Mouse (Mus musculus): ENCODE results near the gene Tmem184b. TPM values are rescaled to one million over a fixed set of nuclear protein-coding genes. Genes with fewer than 3 reads are reported as not detected.

Tmem184b gene
- polyA plus RNA-seq (2015; fragmentation: Nextera tagmentation; extraction: Ambion mirVana): 42.0 and 45.8 TPM in 2 replicates

DNA sequence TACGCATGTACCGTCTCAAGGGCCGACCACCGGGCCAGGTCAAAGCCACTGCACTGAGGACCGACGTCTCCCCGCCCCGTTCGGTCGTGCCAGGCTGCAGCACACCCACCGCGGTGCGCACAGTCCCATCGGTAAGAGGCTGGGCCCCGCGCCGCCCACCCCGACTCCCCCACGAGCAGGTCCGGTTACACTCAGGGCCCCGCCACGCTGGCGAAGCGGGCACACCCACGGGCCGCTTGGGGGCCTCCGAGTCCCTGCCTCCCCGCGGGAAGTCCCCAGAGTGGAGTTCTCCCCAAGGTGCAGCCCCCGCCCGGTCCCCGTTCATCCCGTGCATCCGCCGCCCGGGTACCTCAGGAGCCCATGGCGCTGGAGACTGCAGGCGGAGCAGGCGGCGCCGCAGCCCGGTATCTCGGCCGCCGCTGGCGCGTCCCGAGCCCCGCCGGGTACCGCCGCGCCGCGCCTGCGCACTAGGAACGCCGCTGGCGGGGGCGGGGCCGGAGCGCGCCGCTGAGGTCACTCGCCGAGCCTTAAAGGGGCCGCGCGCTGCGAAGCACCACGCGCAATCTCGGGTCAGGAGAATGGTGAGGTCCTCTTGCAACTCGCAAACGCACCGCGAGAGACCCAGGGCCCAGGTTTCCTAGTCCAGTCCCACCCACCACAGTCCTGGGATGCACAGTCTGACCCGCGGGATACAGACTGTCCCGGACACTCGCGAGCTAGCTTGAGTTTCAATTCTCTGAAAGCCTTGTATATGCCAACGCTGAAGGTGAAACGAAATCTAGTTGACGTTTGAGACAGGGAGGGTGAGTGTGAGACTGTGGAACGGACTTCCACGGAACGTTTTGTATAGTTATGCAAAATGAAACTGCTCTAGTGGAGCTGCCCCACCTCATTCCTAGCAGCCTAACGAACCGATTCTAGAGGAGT is at the start of gene Tmem184b:
Gene Tmem184b, minus strand, starts transcription at position 734 of the 927 bp plus-strand sequence.
- ATAC-seq (ENCODE audit: low read depth): peak; percentile 92
- Histone ChIP-seq H3K4me3 (peak within 1 kb of the TSS; percentile 90), H3K4me2 (peak within 1 kb of the TSS; percentile 93), H3K4me1 (replicated peaks) (peaks cover 47% of the 10 kb centered on the region), H3K9me3 (no peaks in the 10 kb centered on the region), H3K27ac (replicated peaks) (peak within 1 kb of the TSS; percentile 80), H3K27me3 (no peaks in the 10 kb centered on the region), H3K9ac (peak within 1 kb of the TSS; percentile 96), H3K36me3 (0 out of 2 replicates have a peak, but pooled peaks cover 3% of the 10 kb centered on the region)
- WGBS: under 1% methylated on average over 90 of the region's 90 CpGs

DNA sequence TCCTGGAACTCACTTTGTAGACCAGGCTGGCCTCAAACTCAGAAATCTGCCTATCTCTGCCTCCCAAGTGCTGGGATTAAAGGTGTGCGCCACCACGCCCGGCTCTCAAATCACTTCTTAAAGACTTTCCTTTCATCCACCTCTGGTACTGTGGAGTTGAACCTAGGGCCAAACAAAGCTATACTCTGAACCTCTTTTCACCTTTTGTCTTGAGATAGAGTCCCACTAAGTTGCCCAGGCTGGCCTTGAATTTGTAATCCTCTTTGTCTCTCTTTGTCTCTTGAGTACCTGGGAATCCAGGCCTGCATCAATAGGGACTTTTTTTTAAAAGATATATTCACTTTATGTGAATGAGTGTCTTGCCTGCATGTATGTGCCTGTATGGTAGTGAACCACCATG is 44.7 kb upstream of the Tmem184b start:
- WGBS: 92% methylated on average over 3 of the region's 3 CpGs
- H3K9me3 ChIP-seq: no peaks in the 10 kb centered on the region
- H3K27me3 ChIP-seq: no peaks in the 10 kb centered on the region
- H3K4me3 ChIP-seq: no peak overlapping the region
- H3K27ac ChIP-seq (replicated peaks): no peak overlapping the region
- no peak overlapping the region for H3K9ac ChIP-seq
- no peak overlapping the region for H3K4me2 ChIP-seq
- no peak for ATAC-seq (ENCODE audit: low read depth)
- peaks cover under 1% of the 10 kb centered on the region; the same call in 1 of the 2 replicates for H3K4me1 ChIP-seq (replicated peaks)
- no peaks in the 10 kb centered on the region for H3K36me3 ChIP-seq

DNA sequence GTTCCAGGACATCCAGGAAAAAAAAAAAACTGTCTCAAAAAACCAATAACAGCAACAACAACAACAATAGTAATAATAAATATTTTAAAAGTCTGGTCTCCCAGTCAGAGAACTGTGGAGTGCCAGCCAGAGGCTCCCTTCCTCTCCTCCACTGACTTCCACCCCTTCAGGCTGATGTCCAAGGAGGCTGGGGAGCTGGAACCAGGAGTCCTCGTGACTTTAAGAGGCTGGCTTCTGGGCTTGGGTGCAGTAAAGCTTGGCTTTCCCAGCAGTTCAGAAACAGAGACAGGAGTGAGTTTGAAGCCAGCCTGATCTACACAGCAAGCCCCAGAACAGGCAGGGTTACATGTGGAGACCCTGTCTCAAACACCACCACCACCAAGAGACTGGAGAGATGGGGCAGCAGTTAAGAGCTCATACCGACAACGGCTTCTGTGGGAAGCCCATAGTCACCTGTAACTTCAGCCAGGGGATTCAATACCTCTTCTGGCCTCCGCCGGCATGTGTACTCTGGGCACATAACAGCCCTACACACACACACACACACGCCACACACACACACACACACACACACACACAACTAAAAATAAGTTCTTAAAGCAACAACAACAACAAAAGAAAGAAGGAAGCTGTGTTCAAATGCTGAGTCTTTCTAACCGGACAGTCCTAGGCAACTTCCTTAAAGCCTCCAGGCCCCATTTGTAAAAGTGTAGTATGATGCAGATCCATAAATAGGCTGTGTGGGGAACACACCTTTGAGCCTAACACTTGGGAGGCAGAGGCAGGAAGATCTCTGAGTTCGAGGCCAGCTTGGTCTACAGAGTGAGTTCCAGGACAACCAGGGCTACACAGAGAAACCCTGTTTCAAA is 42.7 kb upstream of the Tmem184b start:
- H3K4me1 ChIP-seq (replicated peaks): peaks cover 10% of the 10 kb centered on the region
- no peak overlapping the region for H3K9ac ChIP-seq
- WGBS: 83% methylated on average over 8 of the region's 8 CpGs
- H3K36me3 ChIP-seq: no peaks in the 10 kb centered on the region
- no peaks in the 10 kb centered on the region for H3K9me3 ChIP-seq
- no peak overlapping the region; the same call in 1 of the 2 replicates for H3K27ac ChIP-seq (replicated peaks)
- no peak overlapping the region for H3K4me3 ChIP-seq
- no peaks in the 10 kb centered on the region for H3K27me3 ChIP-seq
- no peak overlapping the region for H3K4me2 ChIP-seq
- ATAC-seq (ENCODE audit: low read depth): no peak

DNA sequence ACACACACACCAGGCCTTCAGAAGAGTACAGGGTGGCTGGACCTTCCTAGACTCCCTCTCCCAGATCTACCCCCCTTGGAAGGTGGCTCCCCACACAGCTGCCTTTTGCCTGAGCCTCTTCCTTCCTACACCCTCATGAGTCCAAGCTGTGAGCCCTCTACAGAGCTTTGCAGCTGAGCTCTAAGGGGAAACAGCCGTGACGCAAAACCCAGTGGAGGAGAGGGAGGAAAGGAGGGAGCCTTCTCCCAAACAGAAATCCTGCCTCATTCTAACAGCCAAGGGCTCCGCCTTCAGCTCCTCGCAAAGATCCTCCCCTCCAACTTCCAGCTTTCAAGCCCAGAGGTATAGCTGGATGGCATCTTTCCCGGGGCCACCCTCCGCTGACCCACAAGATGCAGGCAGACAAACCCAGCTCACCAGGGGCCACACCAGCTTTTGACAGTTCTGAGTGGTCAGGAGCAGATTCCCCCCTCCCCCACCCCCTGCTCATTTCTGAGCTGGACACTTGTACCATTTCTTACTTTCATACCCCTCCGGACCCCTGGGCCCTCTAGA is 40.6 kb upstream of the Tmem184b start:
- no peak overlapping the region for H3K4me2 ChIP-seq
- H3K36me3 ChIP-seq: peaks cover under 1% of the 10 kb centered on the region; the same call in 1 of the 2 replicates
- H3K9ac ChIP-seq: no peak overlapping the region
- ATAC-seq (ENCODE audit: low read depth): no peak
- H3K9me3 ChIP-seq: no peaks in the 10 kb centered on the region
- no peak overlapping the region for H3K4me3 ChIP-seq
- peaks cover 31% of the 10 kb centered on the region for H3K4me1 ChIP-seq (replicated peaks)
- 58% methylated on average over 7 of the region's 7 CpGs for WGBS
- H3K27me3 ChIP-seq: no peaks in the 10 kb centered on the region
- H3K27ac ChIP-seq (replicated peaks): no peak overlapping the region

DNA sequence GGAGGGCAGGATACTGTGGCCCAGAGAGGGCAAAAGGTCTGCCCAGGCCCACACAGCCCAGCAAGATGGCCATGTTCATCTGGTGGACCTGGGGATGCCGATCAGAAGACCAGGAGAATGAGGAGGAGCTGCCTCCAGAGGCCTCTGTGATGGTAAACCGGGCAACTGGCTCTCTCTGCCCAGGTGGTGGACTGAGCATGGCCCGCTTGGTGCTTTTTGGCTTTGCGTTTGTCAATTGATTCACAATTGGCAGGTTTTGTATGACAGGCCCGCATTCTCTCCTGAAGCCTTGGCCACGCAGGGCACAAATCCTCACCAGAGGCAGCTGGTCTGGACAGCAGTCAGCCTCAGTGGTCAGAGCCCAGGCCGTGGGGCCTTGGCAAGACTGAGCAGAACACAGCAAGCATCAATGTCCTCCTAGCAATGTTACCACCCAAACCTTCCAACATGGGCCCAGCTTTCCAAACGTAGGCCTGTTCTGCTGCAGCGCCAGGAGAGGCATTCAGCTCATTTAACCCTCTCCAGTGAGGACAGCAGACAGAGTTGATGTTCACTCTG is 39.7 kb upstream of the Tmem184b start:
- WGBS: 83% methylated on average over 9 of the region's 9 CpGs
- Histone ChIP-seq H3K36me3 (peaks cover 9% of the 10 kb centered on the region), H3K4me2 (peak overlapping the region; percentile 94)

DNA sequence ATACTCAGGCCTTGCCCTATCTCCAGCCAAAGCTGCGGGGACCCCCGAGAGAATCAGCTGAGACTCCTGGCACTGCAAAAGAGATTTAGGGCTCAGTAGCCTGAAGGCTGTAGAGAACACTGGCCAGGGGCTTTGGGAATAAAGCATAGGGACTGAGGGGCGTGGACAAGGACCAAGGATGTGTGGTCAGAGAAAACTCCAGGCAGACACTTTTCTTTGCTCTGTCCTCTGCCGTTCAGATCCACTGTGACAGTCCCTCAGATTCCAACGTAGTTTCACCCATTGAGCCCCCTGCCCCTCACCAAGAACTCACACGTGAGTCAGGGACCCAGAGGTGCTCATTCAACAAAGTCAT is 38.9 kb upstream of the Tmem184b start:
- WGBS: 2% methylated on average over 6 of the region's 6 CpGs
- Histone ChIP-seq H3K27me3 (no peaks in the 10 kb centered on the region), H3K27ac (replicated peaks) (peak overlapping the region; percentile 98)

More for the DNA sequence above, 39.7 kb upstream of the Tmem184b start:
- Histone ChIP-seq H3K9me3 (no peaks in the 10 kb centered on the region), H3K4me3 (no peak overlapping the region), H3K4me1 (replicated peaks) (peaks cover 40% of the 10 kb centered on the region), H3K27ac (replicated peaks) (peak overlapping the region; percentile 98), H3K9ac (peak overlapping the region; percentile 99; the same call in 1 of the 2 replicates), H3K27me3 (no peaks in the 10 kb centered on the region)
- no peak for ATAC-seq (ENCODE audit: low read depth)

DNA sequence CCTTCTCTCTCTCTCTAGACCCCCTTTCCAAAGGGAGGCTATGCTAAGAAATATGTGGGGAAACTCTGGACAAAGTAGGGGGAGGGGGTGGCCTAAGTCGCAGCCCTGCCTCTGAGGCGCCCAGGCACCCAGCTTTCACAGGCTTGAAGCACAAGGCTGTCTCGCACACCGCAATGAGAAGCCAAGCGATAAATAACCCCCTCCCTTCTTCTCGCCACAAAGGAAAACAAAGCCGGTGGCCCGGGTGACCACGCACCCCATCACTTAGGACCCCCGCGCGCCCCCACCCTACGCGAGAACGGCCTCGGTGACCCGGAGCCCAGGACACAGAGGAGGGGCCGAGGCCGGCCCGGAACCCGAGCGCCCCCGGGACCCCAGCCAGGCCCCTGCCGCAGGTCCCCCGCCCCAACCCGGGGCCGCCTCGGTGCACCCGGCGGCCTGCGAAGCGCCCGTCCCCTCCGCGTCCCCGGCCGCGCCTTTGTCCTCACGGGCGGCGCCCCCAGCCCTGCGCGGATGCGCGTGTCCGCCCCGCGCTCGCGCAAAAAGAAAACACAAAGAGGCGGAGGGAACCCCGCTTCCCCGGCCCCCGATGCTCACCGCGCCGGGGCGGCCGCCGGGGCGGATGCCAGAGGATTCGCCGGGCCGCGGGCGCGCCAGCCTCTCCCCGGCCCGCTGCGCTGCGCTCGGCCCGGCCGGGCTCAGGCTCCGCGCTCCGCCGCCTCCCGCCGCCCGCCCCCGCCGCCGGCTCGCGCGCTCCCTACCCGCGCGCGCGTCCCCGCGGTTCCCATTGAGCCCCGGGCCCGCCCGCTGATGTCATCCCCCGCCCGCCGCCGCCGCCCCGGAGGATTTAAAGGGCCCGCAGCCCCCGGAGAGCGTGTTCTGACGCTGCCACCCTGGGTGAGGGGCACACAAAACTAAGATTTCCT is 38.2 kb upstream of the Tmem184b start:
- H3K27ac ChIP-seq (replicated peaks): peak overlapping the region; percentile 98
- H3K9me3 ChIP-seq: no peaks in the 10 kb centered on the region
- peak overlapping the region; percentile 94 for H3K4me2 ChIP-seq
- H3K9ac ChIP-seq: peak overlapping the region; percentile 99
- peak; percentile 78 for ATAC-seq (ENCODE audit: low read depth)
- H3K27me3 ChIP-seq: no peaks in the 10 kb centered on the region
- peak overlapping the region; percentile 92 for H3K4me3 ChIP-seq
- peaks cover 23% of the 10 kb centered on the region for H3K36me3 ChIP-seq
- WGBS: under 1% methylated on average over 80 of the region's 107 CpGs
- peaks cover 54% of the 10 kb centered on the region for H3K4me1 ChIP-seq (replicated peaks)

More for the DNA sequence above, 38.9 kb upstream of the Tmem184b start:
- ATAC-seq (ENCODE audit: low read depth): peak; percentile 30; the same call in 1 of the 2 replicates
- Histone ChIP-seq H3K4me3 (peak overlapping the region; percentile 92), H3K36me3 (peaks cover 17% of the 10 kb centered on the region), H3K4me1 (replicated peaks) (peaks cover 48% of the 10 kb centered on the region), H3K9ac (peak overlapping the region; percentile 99), H3K4me2 (peak overlapping the region; percentile 94), H3K9me3 (no peaks in the 10 kb centered on the region)

DNA sequence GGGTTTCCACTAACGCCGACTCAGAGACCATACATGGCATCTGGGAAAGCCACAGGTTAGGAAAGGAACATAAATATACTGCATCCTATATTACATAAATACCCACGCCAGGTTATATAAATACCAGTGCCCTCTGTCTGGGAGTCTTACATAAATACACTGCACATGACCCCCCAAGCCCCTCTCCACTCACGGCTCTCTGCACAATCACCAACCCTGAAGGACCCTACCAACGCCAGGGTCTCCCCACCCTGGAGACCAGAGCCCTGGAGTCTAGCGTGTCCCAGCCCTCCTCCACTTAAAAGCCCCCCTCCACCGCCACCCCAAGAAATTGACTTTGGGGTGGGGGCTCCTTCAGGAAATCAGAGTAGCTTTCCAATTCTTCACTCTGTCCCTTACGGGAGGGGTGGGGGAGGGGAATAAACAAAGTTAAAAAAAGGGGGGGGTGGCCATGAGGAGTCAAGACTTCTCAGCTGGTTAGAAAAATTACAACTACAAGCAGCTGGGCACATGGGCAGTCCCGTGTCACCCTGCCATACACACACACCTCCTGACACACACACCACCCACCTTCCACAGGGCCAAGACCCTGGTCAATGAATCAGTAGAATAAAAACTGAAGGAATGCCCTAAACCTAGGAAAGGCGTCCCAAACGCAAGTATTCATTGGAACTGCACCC is 37.4 kb upstream of the Tmem184b start:
- no peaks in the 10 kb centered on the region for H3K9me3 ChIP-seq
- ATAC-seq (ENCODE audit: low read depth): peak; percentile 38
- no peaks in the 10 kb centered on the region for H3K27me3 ChIP-seq
- H3K36me3 ChIP-seq: peaks cover 31% of the 10 kb centered on the region
- peak overlapping the region; percentile 98 for H3K27ac ChIP-seq (replicated peaks)
- H3K4me2 ChIP-seq: peak overlapping the region; percentile 94
- WGBS: 17% methylated on average over 11 of the region's 11 CpGs
- H3K9ac ChIP-seq: peak overlapping the region; percentile 99
- H3K4me1 ChIP-seq (replicated peaks): peaks cover 62% of the 10 kb centered on the region
- H3K4me3 ChIP-seq: peak overlapping the region; percentile 92

DNA sequence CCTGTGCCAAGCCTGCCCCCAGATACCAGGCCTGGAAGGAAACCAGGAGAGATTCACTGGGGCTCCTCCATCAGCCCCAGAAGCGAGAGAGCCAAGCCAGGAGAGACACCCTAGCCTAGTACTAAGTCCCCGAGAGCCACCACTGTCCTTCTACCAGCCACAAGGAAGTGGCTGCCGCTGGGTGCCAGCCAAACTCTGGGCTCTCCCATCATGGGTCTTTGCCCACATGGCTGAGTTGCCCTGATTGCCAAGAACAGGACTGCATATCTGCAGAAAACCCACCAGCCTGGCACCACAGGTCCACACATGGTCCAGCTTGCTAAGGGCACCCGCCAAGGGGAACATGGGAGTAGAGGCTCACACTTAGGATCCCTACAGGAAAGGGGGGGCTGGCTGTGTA is 36.9 kb upstream of the Tmem184b start:
- WGBS: 64% methylated on average over 4 of the region's 4 CpGs
- H3K4me1 ChIP-seq (replicated peaks): peaks cover 68% of the 10 kb centered on the region
- H3K9ac ChIP-seq: peak overlapping the region; percentile 99
- H3K27me3 ChIP-seq: no peaks in the 10 kb centered on the region
- no peak for ATAC-seq (ENCODE audit: low read depth)
- no peaks in the 10 kb centered on the region for H3K9me3 ChIP-seq
- peak overlapping the region; percentile 92 for H3K4me3 ChIP-seq
- H3K27ac ChIP-seq (replicated peaks): peak overlapping the region; percentile 9; the same call in 1 of the 2 replicates
- H3K4me2 ChIP-seq: peak overlapping the region; percentile 94
- peaks cover 37% of the 10 kb centered on the region for H3K36me3 ChIP-seq

DNA sequence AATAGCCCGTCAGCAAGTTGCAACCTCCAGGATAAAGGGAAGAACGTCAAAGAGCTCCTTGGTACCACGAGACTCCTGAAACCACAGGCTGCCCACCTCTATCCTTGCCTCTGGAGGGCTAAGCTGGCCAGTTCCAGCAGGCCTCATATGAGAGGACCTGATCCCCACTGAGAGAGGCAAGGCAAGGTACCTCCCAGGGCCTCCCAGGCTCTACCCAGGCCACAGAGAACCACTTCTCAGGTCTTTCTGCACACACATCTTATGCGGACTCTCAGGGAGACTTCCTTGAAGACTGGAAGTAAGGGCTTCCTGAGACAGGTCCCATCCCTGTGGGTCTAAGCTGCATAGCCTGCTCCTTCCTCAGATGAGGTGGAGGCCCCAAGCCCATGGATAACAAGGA is 36.0 kb upstream of the Tmem184b start:
- peaks cover 46% of the 10 kb centered on the region for H3K36me3 ChIP-seq
- peak overlapping the region; percentile 94 for H3K4me2 ChIP-seq
- no peaks in the 10 kb centered on the region for H3K27me3 ChIP-seq
- WGBS: 69% methylated on average over 4 of the region's 4 CpGs
- H3K4me1 ChIP-seq (replicated peaks): peaks cover 71% of the 10 kb centered on the region
- H3K9me3 ChIP-seq: no peaks in the 10 kb centered on the region
- no peak for ATAC-seq (ENCODE audit: low read depth)
- peak overlapping the region; percentile 99 for H3K9ac ChIP-seq
- peak overlapping the region; percentile 92 for H3K4me3 ChIP-seq
- H3K27ac ChIP-seq (replicated peaks): no peak overlapping the region

Data from neural tube, embryonic 13.5 days (tissue).